Mouse (Mus musculus): ENCODE measurements at regions not wholly inside any gene's neighbourhood (a gene's known extent, or its start where the extent isn't known, plus 50 kb on each side); places are given as distances from the start of the nearest gene placed in this dataset.

GRCm38 (mm10) chr2:51566554-51567246 lies 60.6 kb upstream of the Tas2r134 start:
- no peak for DNase-seq (ENCODE audit: inconsistent age in 2 of 2, low spot score in 1 of 2)

- no peak for DNase-seq (ENCODE audit: inconsistent age in 2 of 2, low spot score in 1 of 2)
These were observed 63.4 kb upstream of the Tas2r134 start for GRCm38 (mm10) chr2:51563881-51564280.

- no peak for DNase-seq (ENCODE audit: inconsistent age in 2 of 2, low spot score in 1 of 2)
These were observed 64.1 kb upstream of the Tas2r134 start for GRCm38 (mm10) chr2:51563240-51563639.

- DNase-seq (ENCODE audit: inconsistent age in 2 of 2, low spot score in 1 of 2) = no peak
These were observed 76.4 kb upstream of the Tas2r134 start for GRCm38 (mm10) chr2:51550863-51551262.

- no peak for DNase-seq (ENCODE audit: inconsistent age in 2 of 2, low spot score in 1 of 2)
These were observed 78.2 kb upstream of the Tas2r134 start for GRCm38 (mm10) chr2:51549125-51549524.

GRCm38 (mm10) chr2:51546181-51546580 lies 81.1 kb upstream of the Tas2r134 start:
- DNase-seq (ENCODE audit: inconsistent age in 2 of 2, low spot score in 1 of 2) = no peak

- DNase-seq (ENCODE audit: inconsistent age in 2 of 2, low spot score in 1 of 2) = no peak
These were observed 83.4 kb upstream of the Tas2r134 start for GRCm38 (mm10) chr2:51543949-51544348.

GRCm38 (mm10) chr2:51542272-51542671 lies 85.0 kb upstream of the Tas2r134 start:
- peak; percentile 13 to 50 for DNase-seq (ENCODE audit: inconsistent age in 2 of 2, low spot score in 1 of 2)

- peak in 1 of 2 experiments; percentile 27 for DNase-seq (ENCODE audit: inconsistent age in 2 of 2, low spot score in 1 of 2)
These were observed 94.4 kb upstream of the Tas2r134 start for GRCm38 (mm10) chr2:51532709-51533414.

GRCm38 (mm10) chr2:51531106-51531839 lies 96.0 kb upstream of the Tas2r134 start:
- no peak for DNase-seq (ENCODE audit: inconsistent age in 2 of 2, low spot score in 1 of 2)

- no peak for DNase-seq (ENCODE audit: inconsistent age in 2 of 2, low spot score in 1 of 2)
These were observed 104.5 kb upstream of the Tas2r134 start for GRCm38 (mm10) chr2:51522766-51523165.

- DNase-seq (ENCODE audit: inconsistent age in 2 of 2, low spot score in 1 of 2) = peak in 1 of 2 experiments; percentile 55
These were observed 117.9 kb upstream of the Tas2r134 start for GRCm38 (mm10) chr2:51509220-51510011.

GRCm38 (mm10) chr2:51497896-51498295 lies 129.4 kb upstream of the Tas2r134 start:
- no peak for DNase-seq (ENCODE audit: inconsistent age in 2 of 2, low spot score in 1 of 2)

GRCm38 (mm10) chr2:51473753-51474152 lies 153.6 kb upstream of the Tas2r134 start:
- DNase-seq (ENCODE audit: inconsistent age in 2 of 2, low spot score in 1 of 2) = no peak

GRCm38 (mm10) chr2:51467027-51467694 lies 160.2 kb upstream of the Tas2r134 start:
- peak; percentile 87 to 91 for DNase-seq (ENCODE audit: inconsistent age in 2 of 2, low spot score in 1 of 2)

GRCm38 (mm10) chr2:51466003-51466402 lies 161.3 kb upstream of the Tas2r134 start:
- DNase-seq (ENCODE audit: inconsistent age in 2 of 2, low spot score in 1 of 2) = no peak

- DNase-seq (ENCODE audit: inconsistent age in 2 of 2, low spot score in 1 of 2) = no peak
These were observed 161.7 kb upstream of the Tas2r134 start for GRCm38 (mm10) chr2:51465576-51465975.

- DNase-seq (ENCODE audit: inconsistent age in 2 of 2, low spot score in 1 of 2) = no peak
These were observed 163.0 kb upstream of the Tas2r134 start for GRCm38 (mm10) chr2:51464356-51464755.

- DNase-seq (ENCODE audit: inconsistent age in 2 of 2, low spot score in 1 of 2) = peak; percentile 42 to 79
These were observed 166.4 kb upstream of the Tas2r134 start for GRCm38 (mm10) chr2:51460896-51461295.

GRCm38 (mm10) chr2:51459486-51459885 lies 167.8 kb upstream of the Tas2r134 start:
- no peak for DNase-seq (ENCODE audit: inconsistent age in 2 of 2, low spot score in 1 of 2)

Measured in adrenal gland, adult (tissue).